Mouse (Mus musculus): ENCODE measurements around the gene Svs2. TPM values are rescaled to one million over a fixed set of nuclear protein-coding genes. Genes with fewer than 3 reads are reported as not detected.
"Not testable (repeated sequence)": the region's sequence is repeated elsewhere in the genome, so short reads cannot be mapped to it uniquely, and the experiment has no call there.

Svs2 gene
- not detected in 2 replicates for polyA plus RNA-seq (2011; ENCODE audit: insufficient read depth, insufficient read length, low replicate concordance, missing spikeins)

DNA sequence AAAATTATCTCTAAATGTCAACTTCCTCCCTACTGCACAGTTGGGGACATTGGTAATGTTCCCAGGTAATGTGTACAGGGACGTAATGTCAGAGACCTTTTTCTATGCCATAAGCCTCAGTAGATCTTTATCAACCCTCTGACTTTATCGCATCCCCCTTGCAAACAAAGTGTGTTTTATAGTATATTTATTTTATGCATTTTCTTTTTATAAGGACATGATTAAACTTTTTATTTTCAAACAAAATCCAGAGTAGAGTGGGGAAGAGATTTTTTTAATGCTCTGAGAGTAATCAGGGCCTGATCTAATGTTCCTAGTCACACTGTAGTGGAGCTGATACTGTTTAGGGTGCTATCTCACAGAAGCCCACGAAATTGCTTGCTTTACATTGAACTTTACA, at the start of gene Svs2:
Gene Svs2 (minus strand): TSS at position 101 of the 400 bp plus-strand sequence.
- H3K27ac ChIP-seq (ENCODE audit: control insufficient read depth, insufficient read depth, low read depth, low read length, poor library complexity) = no peak within 1 kb of the TSS
- H3K4me3 ChIP-seq (replicated peaks; ENCODE audit: control insufficient read depth, low read depth, low read length) = no peak within 1 kb of the TSS
- H3K4me1 ChIP-seq (ENCODE audit: control insufficient read depth, insufficient read depth, low read length) = no peaks in the 10 kb centered on the region
- TF ChIP-seq CTCF (IDR thresholded peaks at IDR 0.05; ENCODE audit: control insufficient read depth, insufficient read depth, low read length) = no peak
- no peak for TF ChIP-seq POLR2A (IDR thresholded peaks at IDR 0.05; ENCODE audit: borderline replicate concordance, control insufficient read depth, low read depth, low read length)
- WGBS = 72% methylated on average over 3 of the region's 3 CpGs

DNA sequence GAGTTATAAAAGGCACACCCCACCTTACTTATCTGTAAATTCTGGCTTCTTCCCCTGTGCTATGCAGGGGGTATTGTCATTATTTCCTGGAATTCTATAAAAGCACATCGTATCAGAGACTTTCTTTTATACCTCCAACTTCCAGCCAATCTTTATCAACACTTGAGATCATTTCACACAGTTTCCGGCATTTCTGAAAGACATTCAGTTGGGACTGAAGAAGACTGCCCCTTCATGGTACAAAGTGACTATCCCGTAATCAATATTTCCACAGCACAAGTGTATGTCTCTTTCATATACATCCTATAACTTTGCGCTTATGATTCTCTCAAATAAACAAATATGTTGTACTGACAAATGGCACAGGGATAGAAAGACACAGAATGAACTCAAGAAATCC, 40.1 kb upstream of the Svs2 start, which contains the start of gene Svs4:
Gene Svs4 (minus strand): TSS at position 101 of the 400 bp plus-strand sequence.
- WGBS = 75% methylated on average over 4 of the region's 4 CpGs
- H3K4me1 ChIP-seq (ENCODE audit: control insufficient read depth, insufficient read depth, low read length) = no peaks in the 10 kb centered on the region
- H3K4me3 ChIP-seq (replicated peaks; ENCODE audit: control insufficient read depth, low read depth, low read length) = no peak within 1 kb of the TSS
- no peak within 1 kb of the TSS for H3K27ac ChIP-seq (ENCODE audit: control insufficient read depth, insufficient read depth, low read depth, low read length, poor library complexity)
- no peak for TF ChIP-seq CTCF (IDR thresholded peaks at IDR 0.05; ENCODE audit: control insufficient read depth, insufficient read depth, low read length)
- no peak for TF ChIP-seq POLR2A (IDR thresholded peaks at IDR 0.05; ENCODE audit: borderline replicate concordance, control insufficient read depth, low read depth, low read length)

DNA sequence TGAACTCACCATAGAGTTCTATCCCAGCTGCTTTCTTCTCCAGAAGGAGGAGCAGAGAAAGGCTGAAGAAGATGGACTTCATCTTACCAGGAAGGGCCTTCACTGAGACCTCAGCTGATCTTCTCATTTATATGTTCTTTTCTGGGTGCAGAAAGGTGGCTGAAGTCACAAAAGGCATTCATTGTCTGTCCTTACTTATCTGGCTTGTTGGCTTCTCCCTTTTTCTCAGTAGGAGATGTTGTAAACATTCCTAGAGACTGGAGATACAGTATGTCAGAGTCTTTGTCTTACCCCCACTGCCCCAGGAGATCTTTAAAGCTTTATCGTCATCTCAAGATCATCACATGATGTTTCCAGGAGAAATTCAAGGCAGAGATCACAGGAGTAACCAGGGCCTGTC, 18.3 kb upstream of the Svs2 start, which contains the start of gene Svs3b:
Gene Svs3b (minus strand): TSS at position 101 of the 400 bp plus-strand sequence.
- H3K27ac ChIP-seq (ENCODE audit: control insufficient read depth, insufficient read depth, low read depth, low read length, poor library complexity); H3K4me3 ChIP-seq (replicated peaks; ENCODE audit: control insufficient read depth, low read depth, low read length); H3K4me1 ChIP-seq (ENCODE audit: control insufficient read depth, insufficient read depth, low read length): not testable (repeated sequence)
- 76% methylated on average over 1 of the region's 1 CpGs for WGBS

DNA sequence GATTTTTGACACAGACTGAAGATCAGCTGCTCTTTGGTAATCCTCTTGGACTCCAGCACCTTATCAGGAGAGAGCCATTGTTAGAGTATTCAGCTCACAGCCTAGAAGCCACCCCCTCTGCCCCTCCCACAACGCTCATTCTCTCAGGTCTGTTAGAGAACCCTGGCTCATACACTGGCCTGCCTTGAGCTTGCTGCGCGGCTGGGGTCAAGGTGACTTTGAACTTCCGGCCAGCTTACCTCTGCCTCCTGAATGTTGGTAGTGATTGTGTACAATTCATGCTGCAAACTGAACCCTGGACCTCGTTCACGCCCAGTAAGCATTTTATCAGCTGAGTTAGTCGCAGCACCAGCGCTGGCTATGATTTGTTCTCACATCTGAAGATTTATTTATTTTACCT, 5.6 kb downstream of the Svs2 start:
- no peak overlapping the region for H3K27ac ChIP-seq (ENCODE audit: control insufficient read depth, insufficient read depth, low read depth, low read length, poor library complexity)
- TF ChIP-seq CTCF (IDR thresholded peaks at IDR 0.05; ENCODE audit: control insufficient read depth, insufficient read depth, low read length) (no peak), POLR2A (IDR thresholded peaks at IDR 0.05; ENCODE audit: borderline replicate concordance, control insufficient read depth, low read depth, low read length) (no peak)
- no peak overlapping the region for H3K4me3 ChIP-seq (replicated peaks; ENCODE audit: control insufficient read depth, low read depth, low read length)
- 79% methylated on average over 8 of the region's 8 CpGs for WGBS
- H3K4me1 ChIP-seq (ENCODE audit: control insufficient read depth, insufficient read depth, low read length) = no peaks in the 10 kb centered on the region

DNA sequence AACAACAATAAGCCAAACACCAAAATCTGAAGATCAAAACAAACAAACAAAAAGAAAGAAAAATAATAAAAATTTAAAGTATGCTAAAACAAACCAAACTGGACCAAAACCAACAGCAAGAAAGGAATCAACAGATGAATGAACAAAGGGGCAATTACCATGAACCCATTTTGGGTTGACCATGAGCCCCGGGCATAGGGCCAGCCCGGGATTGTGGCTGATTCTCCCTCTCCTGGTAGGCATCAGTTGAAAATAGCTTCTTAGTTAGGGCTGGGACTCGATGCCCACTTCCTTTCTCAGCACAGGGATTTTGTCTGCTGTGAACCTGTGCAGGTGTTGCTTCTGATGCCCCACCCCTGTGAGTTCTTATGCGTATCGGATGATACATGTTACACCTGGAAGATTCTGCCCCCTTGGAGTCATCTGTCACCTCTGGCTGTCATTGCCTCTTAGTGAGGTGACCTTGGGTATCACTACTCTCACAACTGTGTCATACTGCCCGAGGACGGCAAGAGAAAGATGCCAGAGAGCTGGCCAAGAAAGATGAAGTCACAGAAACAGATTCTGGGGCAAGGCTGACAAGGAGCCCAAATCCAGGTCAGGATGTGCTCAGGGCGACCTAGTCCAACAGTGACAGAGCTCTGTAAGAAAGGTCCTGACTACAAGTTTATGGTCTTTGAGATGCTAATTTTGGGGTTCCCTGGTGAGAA, 9.8 kb downstream of the Svs2 start:
- Histone ChIP-seq H3K27ac (ENCODE audit: control insufficient read depth, insufficient read depth, low read depth, low read length, poor library complexity) (no peak overlapping the region), H3K4me3 (replicated peaks; ENCODE audit: control insufficient read depth, low read depth, low read length) (no peak overlapping the region), H3K4me1 (ENCODE audit: control insufficient read depth, insufficient read depth, low read length) (no peaks in the 10 kb centered on the region)
- no peak for TF ChIP-seq POLR2A (IDR thresholded peaks at IDR 0.05; ENCODE audit: borderline replicate concordance, control insufficient read depth, low read depth, low read length)
- no peak for TF ChIP-seq CTCF (IDR thresholded peaks at IDR 0.05; ENCODE audit: control insufficient read depth, insufficient read depth, low read length)
- WGBS = 73% methylated on average over 8 of the region's 8 CpGs

DNA sequence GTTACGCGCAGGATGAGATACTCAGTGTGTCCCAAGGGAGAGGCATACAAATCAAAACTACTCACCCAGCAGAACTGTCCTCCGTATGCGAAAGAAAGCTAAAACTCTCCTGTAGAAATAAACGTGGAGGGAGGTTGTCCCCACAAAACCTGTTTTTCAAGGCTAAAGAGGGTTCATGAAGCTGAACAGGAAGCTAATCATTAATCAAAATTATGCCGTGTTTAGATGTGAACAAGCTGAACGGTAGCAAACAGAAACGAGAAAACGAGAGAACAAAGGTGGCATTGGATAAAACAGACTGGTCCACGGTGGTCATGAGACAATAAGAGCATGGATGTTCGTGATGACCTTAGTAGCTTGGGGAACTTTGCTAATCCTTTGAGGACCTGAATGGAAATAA, 16.7 kb downstream of the Svs2 start, which contains the start of gene Wfdc15b:
Gene Wfdc15b (minus strand): TSS at position 139 of the 400 bp plus-strand sequence.
- no peak within 1 kb of the TSS for H3K27ac ChIP-seq (ENCODE audit: control insufficient read depth, insufficient read depth, low read depth, low read length, poor library complexity)
- H3K4me3 ChIP-seq (replicated peaks; ENCODE audit: control insufficient read depth, low read depth, low read length) = no peak within 1 kb of the TSS
- no peak for TF ChIP-seq CTCF (IDR thresholded peaks at IDR 0.05; ENCODE audit: control insufficient read depth, insufficient read depth, low read length)
- no peak for TF ChIP-seq POLR2A (IDR thresholded peaks at IDR 0.05; ENCODE audit: borderline replicate concordance, control insufficient read depth, low read depth, low read length)
- no peaks in the 10 kb centered on the region for H3K4me1 ChIP-seq (ENCODE audit: control insufficient read depth, insufficient read depth, low read length)
- WGBS = 62% methylated on average over 11 of the region's 11 CpGs

DNA sequence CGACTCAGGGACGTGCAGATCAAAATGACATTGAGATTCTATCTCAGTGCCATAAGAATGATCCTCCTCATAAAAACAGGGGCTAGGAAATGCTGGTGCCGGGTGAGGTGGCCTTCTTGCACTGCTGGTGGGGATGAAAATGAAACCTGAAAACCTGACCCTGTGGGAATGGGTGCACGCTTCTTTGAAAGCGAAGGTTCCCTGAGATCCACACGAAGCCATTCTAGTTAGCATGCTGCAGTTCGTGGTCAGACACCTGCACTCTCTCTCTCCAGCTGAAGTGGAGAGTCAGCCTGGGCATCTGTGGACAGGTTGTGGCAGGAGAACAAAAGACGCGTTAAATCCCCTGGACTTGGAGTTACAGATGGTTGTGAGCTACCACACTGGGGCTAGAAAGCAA, 19.0 kb downstream of the Svs2 start:
- H3K27ac ChIP-seq (ENCODE audit: control insufficient read depth, insufficient read depth, low read depth, low read length, poor library complexity) = no peak overlapping the region
- WGBS = 75% methylated on average over 9 of the region's 9 CpGs
- no peaks in the 10 kb centered on the region for H3K4me1 ChIP-seq (ENCODE audit: control insufficient read depth, insufficient read depth, low read length)
- no peak for TF ChIP-seq POLR2A (IDR thresholded peaks at IDR 0.05; ENCODE audit: borderline replicate concordance, control insufficient read depth, low read depth, low read length)
- H3K4me3 ChIP-seq (replicated peaks; ENCODE audit: control insufficient read depth, low read depth, low read length) = no peak overlapping the region

DNA sequence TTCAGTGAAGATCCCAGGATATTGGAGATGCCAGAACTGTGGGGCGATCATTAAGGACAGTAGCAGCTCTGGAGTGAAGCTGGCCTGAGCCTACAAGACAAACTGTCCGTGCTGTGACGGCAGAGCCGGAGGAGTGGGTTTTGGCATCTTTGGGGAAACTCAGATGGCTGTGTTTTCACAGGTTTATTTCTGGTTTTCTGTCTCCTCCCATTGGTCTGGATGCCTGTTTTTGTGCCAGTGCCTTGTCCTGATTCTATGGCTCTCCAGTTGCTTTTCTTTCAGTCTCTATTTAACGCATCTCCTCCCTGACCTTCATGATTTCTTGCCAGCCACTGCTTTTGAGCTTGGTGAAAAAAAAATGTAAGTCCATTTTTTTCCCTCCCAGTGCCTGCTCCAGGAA, 25.6 kb downstream of the Svs2 start:
- H3K4me1 ChIP-seq (ENCODE audit: control insufficient read depth, insufficient read depth, low read length) = no peaks in the 10 kb centered on the region
- H3K4me3 ChIP-seq (replicated peaks; ENCODE audit: control insufficient read depth, low read depth, low read length) = no peak overlapping the region
- 73% methylated on average over 5 of the region's 5 CpGs for WGBS
- no peak overlapping the region for H3K27ac ChIP-seq (ENCODE audit: control insufficient read depth, insufficient read depth, low read depth, low read length, poor library complexity)
- no peak for TF ChIP-seq CTCF (IDR thresholded peaks at IDR 0.05; ENCODE audit: control insufficient read depth, insufficient read depth, low read length)
- no peak for TF ChIP-seq POLR2A (IDR thresholded peaks at IDR 0.05; ENCODE audit: borderline replicate concordance, control insufficient read depth, low read depth, low read length)

DNA sequence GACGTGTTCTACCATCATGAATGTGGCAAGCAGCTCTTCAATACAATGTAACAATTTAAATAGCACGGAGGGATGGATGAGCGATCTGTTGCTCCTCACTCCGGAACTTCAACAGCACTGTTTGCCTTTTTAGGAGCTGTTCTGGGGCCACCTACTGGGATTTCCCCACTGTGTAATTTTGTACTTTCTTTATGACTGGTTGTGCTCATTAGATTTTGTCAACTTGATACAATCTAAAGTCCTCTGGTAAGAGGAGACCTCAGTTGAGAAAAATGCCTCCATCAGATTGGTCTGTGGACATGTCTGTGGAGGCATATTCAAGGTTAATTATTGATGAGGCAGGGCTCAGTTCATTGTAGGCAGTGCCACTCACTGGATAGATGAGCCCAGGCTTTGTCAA, 27.4 kb downstream of the Svs2 start:
- WGBS = 85% methylated on average over 4 of the region's 4 CpGs
- H3K27ac ChIP-seq (ENCODE audit: control insufficient read depth, insufficient read depth, low read depth, low read length, poor library complexity) = no peak overlapping the region
- H3K4me1 ChIP-seq (ENCODE audit: control insufficient read depth, insufficient read depth, low read length) = no peaks in the 10 kb centered on the region
- H3K4me3 ChIP-seq (replicated peaks; ENCODE audit: control insufficient read depth, low read depth, low read length) = no peak overlapping the region
- no peak for TF ChIP-seq POLR2A (IDR thresholded peaks at IDR 0.05; ENCODE audit: borderline replicate concordance, control insufficient read depth, low read depth, low read length)
- no peak for TF ChIP-seq CTCF (IDR thresholded peaks at IDR 0.05; ENCODE audit: control insufficient read depth, insufficient read depth, low read length)

Measured in bone marrow, adult 2 months (tissue).